Mouse (Mus musculus) MEL (cell line): Measurements from ENCODE around the gene Arhgdib. TPM values are rescaled to one million over a fixed set of nuclear protein-coding genes. Genes with fewer than 3 reads are reported as not detected.

ENCODE experiments used
- DNase-seq: peaks from one replicate; pipeline ENCODE4 v3.0.0; 2011; ENCODE audit warnings: low read depth, low spot score
- H3K27ac ChIP-seq: 2 replicates; pipeline ENCODE4 v1.5.1; 2012; ENCODE audit warnings: low read depth, mild to moderate bottlenecking, control low read depth, low read length, moderate library complexity; ENCODE audit not compliant: control insufficient read depth
- H3K27me3 ChIP-seq, 2 experiments: fragments of 150-350 bp in 1 of 2; sonication (generic) in 1 of 2; 2 replicates each; pipeline ENCODE4 v1.6.1; 2012; ENCODE audit warnings: low read length in 2 of 2, mild to moderate bottlenecking in 2 of 2, improper control_type of control experiment in 1 of 2, moderate library complexity in 1 of 2; ENCODE audit not compliant: insufficient read depth in 2 of 2, control insufficient read depth in 1 of 2
- H3K36me3 ChIP-seq, 2 experiments: 2 replicates each; pipeline ENCODE4 v1.6.1; 2012 to 2014; ENCODE audit warnings: low read length in 2 of 2, improper control_type of control experiment in 1 of 2, inconsistent platforms in 1 of 2, mild to moderate bottlenecking in 1 of 2; ENCODE audit not compliant: insufficient read depth in 2 of 2, control insufficient read depth in 1 of 2
- H3K4me1 ChIP-seq, 2 experiments: fragments of 150-350 bp in 1 of 2; sonication (generic) in 1 of 2; 2 replicates each; pipeline ENCODE4 v1.6.1; 2012; ENCODE audit warnings: low read length in 2 of 2, improper control_type of control experiment in 1 of 2, mild to moderate bottlenecking in 1 of 2; ENCODE audit not compliant: insufficient read depth in 2 of 2, control insufficient read depth in 1 of 2
- H3K4me3 ChIP-seq, 2 experiments: fragments of 150-350 bp in 1 of 2; sonication (generic) in 1 of 2; 2 replicates each; pipeline ENCODE4 v1.5.1; 2012; ENCODE audit warnings: low read depth in 2 of 2, low read length in 2 of 2, mild to moderate bottlenecking in 2 of 2, moderate library complexity in 2 of 2, control low read depth in 1 of 2, improper control_type of control experiment in 1 of 2; ENCODE audit not compliant: control insufficient read depth in 1 of 2, insufficient read depth in 1 of 2
- H3K79me2 ChIP-seq: 2 replicates; pipeline ENCODE4 v1.6.1; 2012; ENCODE audit warnings: mild to moderate bottlenecking, low read length, moderate library complexity; ENCODE audit not compliant: control insufficient read depth, poor library complexity, insufficient read depth
- H3K9ac ChIP-seq: 2 replicates; pipeline ENCODE4 v1.6.1; 2012; ENCODE audit warnings: low read depth, mild to moderate bottlenecking, control low read depth, low read length, moderate library complexity; ENCODE audit not compliant: control insufficient read depth, poor library complexity, severe bottlenecking
- H3K9me3 ChIP-seq: fragments of 150-350 bp; sonication (generic); replicated peaks from 2 replicates; pipeline ENCODE4 v1.6.1; 2012; ENCODE audit warnings: mild to moderate bottlenecking, low read length, improper control_type of control experiment, moderate library complexity; ENCODE audit not compliant: insufficient read depth
- BHLHE40 ChIP-seq: IDR thresholded peaks from 2 replicates; pipeline ENCODE4 v1.6.1; 2012; ENCODE audit warnings: low read depth, mild to moderate bottlenecking, inconsistent platforms, low read length, improper control_type of control experiment, borderline replicate concordance
- CHD1 ChIP-seq: IDR thresholded peaks from 2 replicates; pipeline ENCODE4 v1.6.1; 2012; ENCODE audit warnings: low read depth, mild to moderate bottlenecking, inconsistent platforms, low read length, improper control_type of control experiment
- CTCF ChIP-seq, 3 experiments: IDR thresholded peaks in 2 of 3; conservative IDR thresholded peaks in 1 of 3; 2 replicates each; pipeline ENCODE4 v1.5.1; 2011 to 2012; ENCODE audit warnings: low read length in 3 of 3, low read depth in 2 of 3, mild to moderate bottlenecking in 2 of 3, improper control_type of control experiment in 1 of 3, inconsistent platforms in 1 of 3, mixed read lengths in 1 of 3, moderate library complexity in 1 of 3; ENCODE audit not compliant: control insufficient read depth in 1 of 3, insufficient read depth in 1 of 3, poor library complexity in 1 of 3, severe bottlenecking in 1 of 3
- E2F4 ChIP-seq: IDR thresholded peaks from 2 replicates; pipeline ENCODE4 v1.6.1; 2011; ENCODE audit warnings: low read depth, low read length, improper control_type of control experiment, borderline replicate concordance
- ELF1 ChIP-seq: IDR thresholded peaks from 2 replicates; pipeline ENCODE4 v1.6.1; 2014; ENCODE audit warnings: low read depth, mild to moderate bottlenecking, inconsistent platforms, low read length, improper control_type of control experiment, moderate library complexity
- GABPA ChIP-seq: IDR thresholded peaks from 2 replicates; pipeline ENCODE4 v1.6.1; 2012; ENCODE audit warnings: low read depth, mild to moderate bottlenecking, inconsistent platforms, low read length, improper control_type of control experiment, moderate library complexity
- HCFC1 ChIP-seq: IDR thresholded peaks from 2 replicates; pipeline ENCODE4 v1.6.1; 2012; ENCODE audit warnings: low read depth, mild to moderate bottlenecking, inconsistent platforms, low read length, improper control_type of control experiment, moderate library complexity
- KAT2A ChIP-seq: conservative IDR thresholded peaks from 2 replicates; pipeline ENCODE4 v1.6.1; 2012; ENCODE audit warnings: low read depth, low read length, improper control_type of control experiment, inconsistent platforms
- MAFK ChIP-seq: IDR thresholded peaks from 2 replicates; pipeline ENCODE4 v1.6.1; 2011; ENCODE audit warnings: low read depth, mild to moderate bottlenecking, low read length, improper control_type of control experiment, borderline replicate concordance
- MAX ChIP-seq: IDR thresholded peaks from 2 replicates; pipeline ENCODE4 v1.6.1; 2011; ENCODE audit warnings: low read length, improper control_type of control experiment
- MAZ ChIP-seq: IDR thresholded peaks from 2 replicates; pipeline ENCODE4 v1.6.1; 2012; ENCODE audit warnings: low read depth, mild to moderate bottlenecking, inconsistent platforms, low read length, improper control_type of control experiment
- MYB ChIP-seq: IDR thresholded peaks from 2 replicates; pipeline ENCODE4 v1.6.1; 2011; ENCODE audit warnings: mild to moderate bottlenecking, low read depth, low read length, improper control_type of control experiment
- NELFE ChIP-seq: IDR thresholded peaks from 2 replicates; pipeline ENCODE4 v1.6.1; 2011; ENCODE audit warnings: low read depth, low read length, improper control_type of control experiment
- POLR2A ChIP-seq, 2 experiments: IDR thresholded peaks; 2 replicates each; pipeline ENCODE4 v1.6.1; 2011 to 2012; ENCODE audit warnings: low read length in 2 of 2, mild to moderate bottlenecking in 2 of 2, control low read depth in 1 of 2, improper control_type of control experiment in 1 of 2, low read depth in 1 of 2, moderate library complexity in 1 of 2; ENCODE audit not compliant: control insufficient read depth in 1 of 2, insufficient read depth in 1 of 2, poor library complexity in 1 of 2
- POLR2AphosphoS2 ChIP-seq: IDR thresholded peaks from 2 replicates; pipeline ENCODE4 v1.6.1; 2011; ENCODE audit warnings: low read length, improper control_type of control experiment
- POLR2AphosphoS5 ChIP-seq: IDR thresholded peaks from 2 replicates; pipeline ENCODE4 v1.6.1; 2012; ENCODE audit warnings: low read depth, borderline replicate concordance, mild to moderate bottlenecking, inconsistent platforms, low read length, moderate library complexity, mixed read lengths
- RAD21 ChIP-seq: IDR thresholded peaks from 2 replicates; pipeline ENCODE4 v1.6.1; 2011; ENCODE audit warnings: mild to moderate bottlenecking, low read depth, low read length, improper control_type of control experiment
- RCOR1 ChIP-seq: IDR thresholded peaks from 2 replicates; pipeline ENCODE4 v1.6.1; 2012; ENCODE audit warnings: low read depth, mild to moderate bottlenecking, inconsistent platforms, low read length, improper control_type of control experiment
- SIN3A ChIP-seq: IDR thresholded peaks from 2 replicates; pipeline ENCODE4 v1.6.1; 2012; ENCODE audit warnings: low read length, improper control_type of control experiment, inconsistent platforms
- SMC3 ChIP-seq: IDR thresholded peaks from 2 replicates; pipeline ENCODE4 v1.6.1; 2011; ENCODE audit warnings: low read depth, low read length, improper control_type of control experiment
- TAL1 ChIP-seq: IDR thresholded peaks from 2 replicates; pipeline ENCODE4 v1.6.1; 2012; ENCODE audit warnings: mild to moderate bottlenecking, inconsistent platforms, low read length, moderate library complexity, mixed read lengths
- TBP ChIP-seq: IDR thresholded peaks from 2 replicates; pipeline ENCODE4 v1.8.0; 2011; ENCODE audit warnings: low read depth, low read length, improper control_type of control experiment
- UBTF ChIP-seq: IDR thresholded peaks from 2 replicates; pipeline ENCODE4 v1.6.1; 2012; ENCODE audit warnings: low read depth, mild to moderate bottlenecking, inconsistent platforms, low read length, improper control_type of control experiment, moderate library complexity, borderline replicate concordance; ENCODE audit not compliant: insufficient read depth
- USF1 ChIP-seq: IDR thresholded peaks from 2 replicates; pipeline ENCODE4 v1.6.1; 2014; ENCODE audit warnings: low read depth, mild to moderate bottlenecking, inconsistent platforms, low read length, improper control_type of control experiment, moderate library complexity
- ZMIZ1 ChIP-seq: IDR thresholded peaks from 2 replicates; pipeline ENCODE4 v1.6.1; 2012; ENCODE audit warnings: low read depth, mild to moderate bottlenecking, inconsistent platforms, low read length, improper control_type of control experiment, moderate library complexity
- polyA plus RNA-seq, 2 experiments: library from polyadenylated mRNA; stranded (reverse) in 1 of 2; unstranded in 1 of 2; fragments of >175 nt in 1 of 2; fragments of >200 nt in 1 of 2; gene quantifications; 2 replicates each; pipeline versions ENCODE4 v1.2.1 to v1.2.4; 2012; ENCODE audit warnings: low replicate concordance in 2 of 2, low read depth in 1 of 2; ENCODE audit not compliant: insufficient read length in 2 of 2, insufficient read depth in 1 of 2, missing spikeins in 1 of 2
- total RNA-seq: library from RNA; depleted of rRNA; stranded (reverse); fragments of 300-350 nt; gene quantifications from 2 replicates; pipeline ENCODE4 v1.2.3, GENCODE M21; 2012

Arhgdib gene
- total and polyA plus RNA-seq, 3 experiments = 102 to 408 (median 346) TPM

DNA sequence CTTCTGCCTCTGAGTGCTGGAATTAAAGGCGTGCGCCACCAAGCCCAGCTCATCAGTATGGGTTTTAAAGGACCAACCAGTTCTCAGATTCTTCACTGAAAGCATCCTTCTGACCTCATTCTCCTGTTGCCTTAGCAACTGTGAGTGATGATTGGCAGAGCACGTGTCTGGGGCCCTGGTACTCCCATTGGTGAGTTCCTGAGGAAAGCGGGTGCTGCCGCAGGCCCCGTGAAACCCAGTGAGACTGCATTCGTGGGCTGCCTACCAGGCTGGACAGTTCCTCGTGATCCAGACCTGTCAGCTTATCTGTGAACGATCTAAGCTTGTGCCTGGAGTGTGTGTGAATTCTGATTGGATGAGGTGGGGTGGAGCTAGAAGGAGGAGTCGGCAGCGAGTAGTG is 45.0 kb upstream of the Arhgdib start:
- no peak for DNase-seq
- Histone ChIP-seq H3K4me3 (no peak overlapping the region), H3K36me3 (no peaks in the 10 kb centered on the region; a peak in 1 of 4 replicates), H3K9ac (no peak overlapping the region), H3K27me3 (no peaks in the 10 kb centered on the region; a peak in 1 of 4 replicates), H3K9me3 (no peaks in the 10 kb centered on the region), H3K4me1 (no peaks in the 10 kb centered on the region), H3K79me2 (no peaks in the 10 kb centered on the region), H3K27ac (no peak overlapping the region)
- TF ChIP-seq MAZ (no peak), HCFC1 (no peak), SMC3 (no peak), ELF1 (no peak), POLR2AphosphoS5 (no peak), MAX (no peak), RAD21 (no peak), POLR2AphosphoS2 (no peak), NELFE (no peak), UBTF (no peak), CTCF (IDR thresholded peaks at IDR 0.05 in 2 of 3, conservative IDR thresholded peaks at IDR 0.05 in 1 of 3; ENCODE audit: control insufficient read depth in 1 of 3, insufficient read depth in 1 of 3, low read depth in 2 of 3, low read length in 3 of 3, poor library complexity in 1 of 3, severe bottlenecking in 1 of 3) (no peak), BHLHE40 (no peak)

DNA sequence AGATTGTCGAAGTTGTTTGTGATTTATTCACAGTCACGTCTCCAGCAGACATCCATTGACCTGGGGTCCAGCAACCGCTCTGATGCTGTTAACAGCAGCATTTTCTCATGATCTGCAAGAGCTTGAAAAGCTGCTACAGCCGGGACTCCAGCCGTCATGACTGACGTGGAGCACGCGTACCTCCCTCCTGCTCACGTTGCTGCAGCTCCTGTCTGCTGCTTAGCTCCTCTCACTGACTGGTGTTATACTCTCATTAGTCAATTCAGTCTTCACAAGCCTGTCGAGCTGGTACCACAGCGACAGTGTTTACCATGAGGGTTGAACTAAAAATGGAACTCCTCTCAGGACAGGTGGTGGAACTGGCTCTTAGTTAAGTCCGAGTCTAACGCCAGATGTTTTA is 44.3 kb upstream of the Arhgdib start:
- no peak overlapping the region for H3K4me3 ChIP-seq
- H3K27me3 ChIP-seq = no peaks in the 10 kb centered on the region; a peak in 1 of 4 replicates
- no peaks in the 10 kb centered on the region for H3K79me2 ChIP-seq
- H3K4me1 ChIP-seq = no peaks in the 10 kb centered on the region
- no peaks in the 10 kb centered on the region for H3K9me3 ChIP-seq
- DNase-seq = no peak
- H3K36me3 ChIP-seq = no peaks in the 10 kb centered on the region; a peak in 1 of 4 replicates
- H3K27ac ChIP-seq = no peak overlapping the region
- no peak for TF ChIP-seq GABPA
- no peak for TF ChIP-seq SIN3A
- no peak for TF ChIP-seq RCOR1
- no peak for TF ChIP-seq POLR2A (IDR thresholded peaks at IDR 0.05; ENCODE audit: control insufficient read depth in 1 of 2, insufficient read depth in 1 of 2, low read depth in 1 of 2, low read length in 2 of 2, poor library complexity in 1 of 2)
- TF ChIP-seq ZMIZ1 = no peak
- no peak for TF ChIP-seq NELFE
- no peak for TF ChIP-seq SMC3
- TF ChIP-seq MYB = no peak
- no peak for TF ChIP-seq POLR2AphosphoS5
- TF ChIP-seq TBP = no peak
- no peak for TF ChIP-seq USF1
- no peak for TF ChIP-seq MAFK
- no peak for TF ChIP-seq CHD1
- TF ChIP-seq KAT2A = no peak
- no peak for TF ChIP-seq ELF1
- TF ChIP-seq E2F4 = no peak
- no peak for TF ChIP-seq TAL1
- TF ChIP-seq, all 39 proteins: peak for 0
- no peak overlapping the region for H3K9ac ChIP-seq
